Comparison of ENCODE assay signal across 20 mouse cellular contexts in genomic region chr5:114949812-114950211, GRCm38 (mm10). TPM values are rescaled to one million over a fixed set of nuclear protein-coding genes. Genes with fewer than 3 reads are reported as not detected.
A peak's percentile ranks its signal among the peaks of the same experiment; 100 is the strongest.
DNase-seq lines count a peak whose midpoint lies in the region; ATAC-seq and TF ChIP-seq lines count a peak whose summit lies in the region.
"Had no signal": no experiment of that assay in that cellular context is flagged by ENCODE, and none has a peak within 500 bp of the region (broad histone marks: within the 10 kb centered on the region; RNA-seq: fewer than 3 reads in every experiment).

No protein-coding gene starts in this region.

- no peak overlapping the region for H3ac ChIP-seq in myocyte (ENCODE audit: control insufficient read depth, insufficient read length)

- 0 out of 2 replicates have a peak, but pooled peaks have one; percentile 9 for ATAC-seq in hindbrain, embryonic 12.5 days (ENCODE audit: low FRiP score)
- no peak for ATAC-seq in midbrain, embryonic 11.5 days (ENCODE audit: low FRiP score)
- ATAC-seq in midbrain, postnatal 0 days (ENCODE audit: low FRiP score): no peak
- ATAC-seq in neural tube, embryonic 14.5 days (ENCODE audit: low read depth): no peak
- ATAC-seq: intestine, embryonic 15.5 days had no signal

- H3K79me2 ChIP-seq in myocyte (ENCODE audit: control insufficient read depth, insufficient read depth): no peaks in the 10 kb centered on the region

- H3K27me3 ChIP-seq in hindbrain, embryonic 12.5 days: no peaks in the 10 kb centered on the region
- no peaks in the 10 kb centered on the region for H3K27me3 ChIP-seq in hindbrain, embryonic 10.5 days (ENCODE audit: insufficient read depth, poor library complexity, severe bottlenecking)
- no peaks in the 10 kb centered on the region for H3K27me3 ChIP-seq in midbrain, embryonic 11.5 days (ENCODE audit: control insufficient read depth, insufficient read depth, low read length)
- H3K27me3 ChIP-seq in midbrain, postnatal 0 days (ENCODE audit: insufficient read depth, low read length): no peaks in the 10 kb centered on the region
- H3K27me3 ChIP-seq in neural tube, embryonic 14.5 days (ENCODE audit: control insufficient read depth, insufficient read depth, low read length): no peaks in the 10 kb centered on the region
- no peaks in the 10 kb centered on the region for H3K27me3 ChIP-seq in myocyte (ENCODE audit: control insufficient read depth, insufficient read depth, insufficient read length)
- H3K27me3 ChIP-seq: CH12.LX; forebrain, embryonic 12.5 days; heart, embryonic 12.5 days; intestine, embryonic 15.5 days had no signal

- no peak overlapping the region for H3K4me2 ChIP-seq in hindbrain, embryonic 12.5 days (replicated peaks)
- no peak overlapping the region for H3K4me2 ChIP-seq in midbrain, embryonic 11.5 days
- no peak overlapping the region for H3K4me2 ChIP-seq in midbrain, postnatal 0 days (ENCODE audit: low read depth, low read length, poor library complexity, severe bottlenecking)
- H3K4me2 ChIP-seq in neural tube, embryonic 14.5 days (ENCODE audit: low read depth, low read length): no peak overlapping the region
- no peak overlapping the region for H3K4me2 ChIP-seq in myocyte (ENCODE audit: low read depth)
- H3K4me2 ChIP-seq: forebrain, embryonic 12.5 days; heart, embryonic 12.5 days; intestine, embryonic 15.5 days had no signal

- DNase-seq in hindbrain, embryonic 10.5 days (ENCODE audit: low spot score): no peak
- peak; percentile 77 for DNase-seq in midbrain, embryonic 11.5 days (ENCODE audit: low spot score, missing footprints)
- DNase-seq in midbrain, postnatal 0 days (ENCODE audit: low spot score): no peak
- DNase-seq in neural tube, embryonic 10.5 days (ENCODE audit: extremely low spot score, low spot score): no peak
- DNase-seq in ovary, adult 18-20 months (ENCODE audit: low spot score): no peak
- DNase-seq: adrenal gland, adult 2 months; adrenal gland, postnatal 36 days; gastrocnemius, adult 2 months; gastrocnemius, postnatal 25 days had no signal

- TF ChIP-seq POLR2A in myocyte (IDR thresholded peaks at IDR 0.05; ENCODE audit: insufficient read length, low read depth): no peak

- H3K9ac ChIP-seq in hindbrain, embryonic 12.5 days: no peak overlapping the region
- H3K9ac ChIP-seq in midbrain, embryonic 11.5 days (ENCODE audit: low read length): no peak overlapping the region
- H3K9ac ChIP-seq in midbrain, postnatal 0 days (replicated peaks; ENCODE audit: low read length, poor library complexity, severe bottlenecking): no peak overlapping the region
- no peak overlapping the region for H3K9ac ChIP-seq in neural tube, embryonic 14.5 days (replicated peaks; ENCODE audit: low read depth, low read length)
- H3K9ac ChIP-seq: forebrain, embryonic 12.5 days; heart, embryonic 12.5 days; intestine, embryonic 15.5 days had no signal

- H3K4me1 ChIP-seq in hindbrain, embryonic 12.5 days: peaks cover 9% of the 10 kb centered on the region
- peaks cover 25% of the 10 kb centered on the region for H3K4me1 ChIP-seq in hindbrain, embryonic 10.5 days (replicated peaks)
- no peaks in the 10 kb centered on the region for H3K4me1 ChIP-seq in midbrain, embryonic 11.5 days (ENCODE audit: control insufficient read depth, insufficient read depth, low read length)
- H3K4me1 ChIP-seq in midbrain, postnatal 0 days (ENCODE audit: insufficient read depth, low read length): no peaks in the 10 kb centered on the region
- H3K4me1 ChIP-seq in neural tube, embryonic 14.5 days (ENCODE audit: control insufficient read depth, insufficient read depth, low read length): no peaks in the 10 kb centered on the region

- no peak overlapping the region for H3K4me3 ChIP-seq in hindbrain, embryonic 12.5 days
- no peak overlapping the region for H3K4me3 ChIP-seq in hindbrain, embryonic 10.5 days
- no peak overlapping the region for H3K4me3 ChIP-seq in midbrain, embryonic 11.5 days (ENCODE audit: low read depth, low read length)
- no peak overlapping the region for H3K4me3 ChIP-seq in midbrain, postnatal 0 days (ENCODE audit: low read depth, low read length)
- H3K4me3 ChIP-seq in neural tube, embryonic 14.5 days (ENCODE audit: low read depth, low read length): no peak overlapping the region
- H3K4me3 ChIP-seq in myocyte: no peak overlapping the region
- H3K4me3 ChIP-seq: forebrain, embryonic 12.5 days; gastrocnemius, adult 2 months; heart, embryonic 12.5 days; intestine, embryonic 15.5 days had no signal

- no peak overlapping the region for H3K27ac ChIP-seq in hindbrain, embryonic 12.5 days
- H3K27ac ChIP-seq in hindbrain, embryonic 10.5 days: no peak overlapping the region
- H3K27ac ChIP-seq in midbrain, embryonic 11.5 days (ENCODE audit: low read depth, low read length): no peak overlapping the region
- no peak overlapping the region for H3K27ac ChIP-seq in midbrain, postnatal 0 days (ENCODE audit: low read depth, low read length)
- H3K27ac ChIP-seq in neural tube, embryonic 14.5 days (ENCODE audit: low read depth, low read length): peak overlapping the region; percentile 28; the same call in 1 of the 2 replicates
- H3K27ac ChIP-seq: forebrain, embryonic 12.5 days; gastrocnemius, adult 2 months; intestine, embryonic 15.5 days had no signal

- peaks cover 45% of the 10 kb centered on the region for H3K36me3 ChIP-seq in hindbrain, embryonic 12.5 days
- H3K36me3 ChIP-seq in hindbrain, embryonic 10.5 days: peaks cover 56% of the 10 kb centered on the region
- H3K36me3 ChIP-seq in midbrain, embryonic 11.5 days (ENCODE audit: control insufficient read depth, insufficient read depth, low read length): peaks cover 22% of the 10 kb centered on the region
- peaks cover 37% of the 10 kb centered on the region for H3K36me3 ChIP-seq in midbrain, postnatal 0 days (ENCODE audit: insufficient read depth, low read length)
- H3K36me3 ChIP-seq in neural tube, embryonic 14.5 days (ENCODE audit: control insufficient read depth, insufficient read depth, low read length): peaks cover 30% of the 10 kb centered on the region
- H3K36me3 ChIP-seq in myocyte (ENCODE audit: control insufficient read depth, insufficient read depth): peaks cover 5% of the 10 kb centered on the region

- no peaks in the 10 kb centered on the region for H3K9me3 ChIP-seq in hindbrain, embryonic 12.5 days (replicated peaks)
- no peaks in the 10 kb centered on the region for H3K9me3 ChIP-seq in hindbrain, embryonic 10.5 days
- no peaks in the 10 kb centered on the region for H3K9me3 ChIP-seq in midbrain, embryonic 11.5 days (ENCODE audit: control insufficient read depth, low read length)
- H3K9me3 ChIP-seq in midbrain, postnatal 0 days (ENCODE audit: low read length): no peaks in the 10 kb centered on the region
- no peaks in the 10 kb centered on the region for H3K9me3 ChIP-seq in neural tube, embryonic 14.5 days (ENCODE audit: control insufficient read depth, low read length)
- H3K9me3 ChIP-seq: forebrain, embryonic 12.5 days; heart, embryonic 12.5 days; intestine, embryonic 15.5 days had no signal

- WGBS in hindbrain, embryonic 12.5 days: 78% methylated on average over 9 of the region's 9 CpGs
- 89% methylated on average over 9 of the region's 9 CpGs for WGBS in hindbrain, embryonic 10.5 days
- WGBS in midbrain, embryonic 11.5 days: 90% methylated on average over 9 of the region's 9 CpGs
- WGBS in midbrain, postnatal 0 days: 72% methylated on average over 9 of the region's 9 CpGs
- 68% methylated on average over 9 of the region's 9 CpGs for WGBS in neural tube, embryonic 14.5 days

- no peak for TF ChIP-seq CTCF in midbrain, postnatal 0 days (IDR thresholded peaks at IDR 0.05)

RNA-seq across cellular contexts. Expression of gene 2210016L21Rik, which starts 7.9 kb away (rescaled TPM):
- 66.7 and 72.0 TPM in 2 replicates for polyA plus RNA-seq in hindbrain, embryonic 12.5 days (2016; fragmentation: Nextera tagmentation; extraction: Ambion mirVana)
- 49.0 and 49.9 TPM in 2 replicates for polyA plus RNA-seq in hindbrain, embryonic 10.5 days (2016; fragmentation: Nextera tagmentation; extraction: Ambion mirVana)
- 43.5 and 46.3 TPM in 2 replicates for polyA plus RNA-seq in midbrain, embryonic 11.5 days (2014; fragmentation: Nextera tagmentation; extraction: Ambion mirVana)
- 62.9 and 71.3 TPM in 2 replicates for total RNA-seq in midbrain, postnatal 0 days (2014; rRNA removed)
- polyA plus RNA-seq in midbrain, postnatal 0 days (2015; fragmentation: Nextera tagmentation; extraction: Ambion mirVana): 189 and 225 TPM in 2 replicates
- 125 and 139 TPM in 2 replicates for polyA plus RNA-seq in neural tube, embryonic 14.5 days (2014; fragmentation: Nextera tagmentation; extraction: Ambion mirVana)
- polyA plus RNA-seq in myocyte (2012; fragmentation: generic; extraction: Trizol): 19.6 TPM

RNA-seq across cellular contexts. Expression of gene Hnf1a, which starts 21.1 kb away (rescaled TPM):
- 0.06 TPM in 1 of 2 replicates, not detected in the other for polyA plus RNA-seq in hindbrain, embryonic 12.5 days (2016; fragmentation: Nextera tagmentation; extraction: Ambion mirVana)
- polyA plus RNA-seq in hindbrain, embryonic 10.5 days (2016; fragmentation: Nextera tagmentation; extraction: Ambion mirVana): 0.05 TPM in 1 of 2 replicates, not detected in the other
- not detected in 2 replicates for polyA plus RNA-seq in midbrain, embryonic 11.5 days (2014; fragmentation: Nextera tagmentation; extraction: Ambion mirVana)
- not detected in 2 replicates for total RNA-seq in midbrain, postnatal 0 days (2014; rRNA removed)
- polyA plus RNA-seq in midbrain, postnatal 0 days (2015; fragmentation: Nextera tagmentation; extraction: Ambion mirVana): 0.05 and 0.06 TPM in 2 replicates
- polyA plus RNA-seq in neural tube, embryonic 14.5 days (2014; fragmentation: Nextera tagmentation; extraction: Ambion mirVana): 0.11 TPM in 1 of 2 replicates, not detected in the other
- not detected for polyA plus RNA-seq in myocyte (2012; fragmentation: generic; extraction: Trizol)
- total RNA-seq: CH12.LX; gastrocnemius, adult 2 months; gastrocnemius, postnatal 25 days; granulocyte monocyte progenitor cell, adult 5-6 weeks; heart, adult 8-10 months; heart, postnatal 25 days had no signal
- polyA plus RNA-seq: embryonic facial prominence, embryonic 11.5 days; forebrain, embryonic 12.5 days had no signal

RNA-seq across cellular contexts. Expression of gene Oasl1, which starts 26.8 kb away (rescaled TPM):
- polyA plus RNA-seq in hindbrain, embryonic 12.5 days (2016; fragmentation: Nextera tagmentation; extraction: Ambion mirVana): 0.13 and 0.17 TPM in 2 replicates
- polyA plus RNA-seq in hindbrain, embryonic 10.5 days (2016; fragmentation: Nextera tagmentation; extraction: Ambion mirVana): not detected in 2 replicates
- not detected in 2 replicates for polyA plus RNA-seq in midbrain, embryonic 11.5 days (2014; fragmentation: Nextera tagmentation; extraction: Ambion mirVana)
- total RNA-seq in midbrain, postnatal 0 days (2014; rRNA removed): 0.24 and 3.8 TPM in 2 replicates
- polyA plus RNA-seq in midbrain, postnatal 0 days (2015; fragmentation: Nextera tagmentation; extraction: Ambion mirVana): 0.32 and 0.79 TPM in 2 replicates
- polyA plus RNA-seq in neural tube, embryonic 14.5 days (2014; fragmentation: Nextera tagmentation; extraction: Ambion mirVana): 0.52 and 0.55 TPM in 2 replicates
- polyA plus RNA-seq in myocyte (2012; fragmentation: generic; extraction: Trizol): 0.56 TPM
- total RNA-seq: CH12.LX had no signal

RNA-seq across cellular contexts. Expression of gene Oasl2, which starts 53.1 kb away (rescaled TPM):
- polyA plus RNA-seq in hindbrain, embryonic 12.5 days (2016; fragmentation: Nextera tagmentation; extraction: Ambion mirVana): 2.0 and 3.0 TPM in 2 replicates
- 0.70 and 1.2 TPM in 2 replicates for polyA plus RNA-seq in hindbrain, embryonic 10.5 days (2016; fragmentation: Nextera tagmentation; extraction: Ambion mirVana)
- 1.3 and 1.8 TPM in 2 replicates for polyA plus RNA-seq in midbrain, embryonic 11.5 days (2014; fragmentation: Nextera tagmentation; extraction: Ambion mirVana)
- total RNA-seq in midbrain, postnatal 0 days (2014; rRNA removed): 1.8 and 6.3 TPM in 2 replicates
- 3.9 and 5.1 TPM in 2 replicates for polyA plus RNA-seq in midbrain, postnatal 0 days (2015; fragmentation: Nextera tagmentation; extraction: Ambion mirVana)
- 3.2 and 4.3 TPM in 2 replicates for polyA plus RNA-seq in neural tube, embryonic 14.5 days (2014; fragmentation: Nextera tagmentation; extraction: Ambion mirVana)
- polyA plus RNA-seq in myocyte (2012; fragmentation: generic; extraction: Trizol): 2.1 TPM
- total RNA-seq: CH12.LX had no signal
